Mouse (Mus musculus): ENCODE measurements around the gene Ntsr2.

Gene Ntsr2

DNA sequence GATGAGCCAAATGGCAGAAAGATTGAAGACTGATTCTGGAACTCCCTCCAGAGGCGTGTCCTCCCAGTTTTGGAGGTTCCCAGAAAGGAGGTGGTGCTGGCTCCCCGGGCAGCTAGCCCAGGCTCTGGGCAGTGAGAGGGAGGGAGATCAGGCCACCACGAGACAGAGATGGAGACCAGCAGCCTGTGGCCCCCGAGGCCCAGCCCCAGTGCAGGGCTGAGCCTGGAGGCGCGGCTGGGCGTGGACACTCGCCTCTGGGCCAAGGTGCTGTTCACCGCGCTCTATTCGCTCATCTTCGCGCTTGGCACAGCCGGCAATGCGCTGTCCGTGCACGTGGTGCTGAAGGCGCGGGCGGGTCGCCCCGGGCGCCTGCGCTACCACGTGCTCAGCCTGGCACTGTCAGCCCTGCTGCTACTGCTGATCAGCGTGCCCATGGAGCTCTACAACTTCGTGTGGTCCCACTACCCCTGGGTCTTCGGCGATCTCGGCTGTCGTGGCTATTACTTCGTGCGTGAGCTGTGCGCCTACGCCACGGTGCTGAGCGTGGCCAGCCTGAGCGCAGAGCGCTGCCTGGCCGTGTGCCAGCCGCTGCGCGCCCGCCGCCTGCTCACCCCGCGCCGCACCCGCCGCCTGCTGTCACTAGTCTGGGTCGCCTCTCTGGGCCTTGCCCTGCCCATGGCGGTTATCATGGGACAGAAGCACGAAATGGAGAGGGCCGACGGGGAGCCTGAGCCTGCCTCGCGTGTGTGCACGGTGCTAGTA is at the start of gene Ntsr2:
Ntsr2 (plus strand) TSS at position 51 of the 762 bp plus-strand sequence.
- no peak for DNase-seq (ENCODE audit: low spot score)

DNA sequence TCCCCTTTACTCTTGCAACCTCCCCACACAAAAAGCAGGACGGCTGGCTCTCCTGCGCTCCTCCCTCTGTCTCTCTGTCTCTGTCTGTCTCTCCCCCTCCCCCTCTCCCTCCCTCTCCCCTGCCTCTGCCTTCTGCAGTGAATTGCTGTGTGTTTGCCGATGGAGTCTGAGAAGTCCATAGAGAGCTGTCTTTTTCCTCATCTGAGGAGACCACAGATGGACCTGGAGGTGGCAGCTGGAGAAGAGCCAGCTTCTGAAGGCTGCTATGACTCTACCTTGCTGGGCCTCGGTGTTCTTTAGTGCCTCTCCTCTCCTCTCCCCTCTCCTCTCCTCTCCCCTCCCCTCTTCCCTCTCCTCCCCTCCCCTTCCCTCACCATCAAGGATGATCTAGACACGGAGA is 47.6 kb upstream of the Ntsr2 start:
- no peak for DNase-seq (ENCODE audit: low spot score)

DNA sequence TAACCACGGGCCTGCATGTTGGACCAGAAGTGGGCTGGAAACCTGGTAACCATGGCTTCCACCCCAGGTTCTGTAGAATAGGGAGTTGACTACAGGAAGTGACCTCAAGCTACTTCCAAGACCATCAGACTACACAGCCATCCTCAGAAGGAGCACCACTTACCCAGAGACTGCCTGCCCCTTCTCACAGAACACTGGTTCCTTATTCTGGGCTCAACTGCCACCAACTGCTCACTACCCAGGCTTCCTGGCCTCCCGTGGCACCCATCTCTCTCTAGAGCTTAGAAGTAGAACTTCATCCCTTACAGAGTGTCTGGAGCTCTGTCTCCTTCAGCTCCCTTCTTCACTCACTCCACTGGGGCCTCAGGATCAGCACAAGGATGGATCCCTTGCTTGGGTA is 42.2 kb upstream of the Ntsr2 start, which contains the start of gene Lpin1:
Lpin1 (minus strand) TSS at position 31 of the 400 bp plus-strand sequence.
- no peak for DNase-seq (ENCODE audit: low spot score)

DNA sequence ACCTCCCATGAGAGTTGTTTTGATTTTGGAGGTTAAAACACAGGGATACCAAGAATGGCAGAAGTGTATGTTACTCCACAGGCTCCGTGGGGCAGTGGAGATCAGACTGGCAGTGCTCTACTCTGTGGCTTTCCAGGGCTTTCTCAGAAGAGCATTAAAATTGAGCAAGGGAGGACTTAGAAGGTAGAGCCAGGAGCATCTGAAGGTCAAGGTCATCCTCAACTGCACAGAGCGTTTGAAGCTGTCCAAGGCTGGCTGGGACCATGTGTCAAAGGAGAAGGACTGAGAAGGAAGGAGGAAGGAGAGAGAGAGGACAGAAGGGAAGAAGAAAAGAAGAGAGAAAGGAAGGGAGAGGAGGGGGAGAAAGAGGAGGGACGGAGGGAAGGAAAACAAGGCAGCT is 38.6 kb upstream of the Ntsr2 start:
- no peak for DNase-seq (ENCODE audit: low spot score)

DNA sequence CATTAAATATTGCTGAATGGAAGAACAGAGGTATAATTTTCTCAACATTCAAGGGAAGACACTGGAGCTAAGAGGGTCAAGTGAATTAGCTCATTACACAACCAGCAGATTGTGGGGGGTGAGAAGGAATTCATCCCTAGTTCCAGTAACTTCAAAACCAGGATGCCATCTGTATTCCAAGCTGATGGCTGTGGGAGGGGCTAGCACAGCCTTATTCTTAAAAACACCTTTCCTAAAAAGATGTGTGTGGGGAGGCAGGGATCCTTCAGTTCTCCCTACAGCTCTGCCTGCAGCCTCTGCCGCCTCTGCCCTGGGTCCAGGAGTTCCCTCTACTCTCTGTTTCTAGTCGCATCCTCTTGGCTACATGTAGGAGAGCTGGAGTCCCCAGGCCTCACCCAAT is 37.4 kb upstream of the Ntsr2 start:
- no peak for DNase-seq (ENCODE audit: low spot score)

DNA sequence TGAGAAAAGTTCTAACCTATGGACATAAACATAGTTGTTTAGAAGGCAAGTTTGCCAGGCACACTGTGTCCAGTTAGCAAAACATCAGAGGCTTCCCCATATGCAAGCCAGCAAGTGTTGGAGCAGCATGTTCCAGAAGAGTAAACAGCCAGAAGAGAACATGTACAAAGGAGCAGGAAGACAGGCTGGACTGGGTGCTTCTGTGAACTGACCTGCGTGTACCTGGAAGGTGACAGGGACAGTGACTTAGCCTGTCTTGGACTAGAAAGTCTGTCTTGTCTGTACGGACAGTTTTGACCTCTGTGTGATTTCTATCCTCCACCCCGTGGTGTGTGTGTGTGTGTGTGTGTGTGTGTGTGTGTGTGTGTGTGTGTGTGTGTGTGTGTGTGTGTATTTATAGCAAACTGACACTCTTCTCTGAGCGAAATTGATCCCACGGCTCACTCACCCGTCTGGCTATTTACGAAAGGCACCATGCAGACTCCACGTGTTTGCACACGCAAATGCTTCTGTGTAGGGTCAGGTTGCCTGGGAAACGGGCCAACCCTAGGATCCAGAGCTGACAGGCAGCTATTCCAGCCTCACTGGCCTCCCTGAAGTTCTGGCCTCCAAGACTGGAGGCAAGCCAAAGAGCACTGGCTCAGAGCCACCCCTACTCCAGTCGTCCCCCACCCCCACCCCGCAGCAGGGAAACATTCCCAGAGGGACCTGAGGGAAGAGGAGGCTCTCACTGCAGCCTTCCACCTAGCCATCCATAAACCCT is 34.5 kb upstream of the Ntsr2 start:
- DNase-seq (ENCODE audit: low spot score), result no peak

DNA sequence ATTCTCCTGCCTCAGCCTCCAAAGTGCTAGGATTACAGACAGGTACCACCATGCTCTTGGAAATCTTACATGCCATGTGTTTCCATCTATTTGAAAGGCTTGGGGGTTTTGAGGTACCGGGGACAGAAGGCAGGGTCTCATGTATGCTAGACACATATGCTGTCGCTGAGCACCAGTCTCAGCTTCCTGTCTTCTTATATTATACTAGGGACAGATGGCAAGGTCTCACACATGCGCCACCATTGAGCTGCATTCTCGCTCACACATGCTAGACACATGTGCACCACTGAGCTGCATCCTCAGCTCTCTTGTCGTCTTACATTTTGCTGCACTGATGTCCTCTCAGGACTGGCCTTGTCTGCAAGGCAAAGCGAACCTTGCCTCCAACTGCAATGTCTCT is 33.7 kb upstream of the Ntsr2 start:
- no peak for DNase-seq (ENCODE audit: low spot score)

DNA sequence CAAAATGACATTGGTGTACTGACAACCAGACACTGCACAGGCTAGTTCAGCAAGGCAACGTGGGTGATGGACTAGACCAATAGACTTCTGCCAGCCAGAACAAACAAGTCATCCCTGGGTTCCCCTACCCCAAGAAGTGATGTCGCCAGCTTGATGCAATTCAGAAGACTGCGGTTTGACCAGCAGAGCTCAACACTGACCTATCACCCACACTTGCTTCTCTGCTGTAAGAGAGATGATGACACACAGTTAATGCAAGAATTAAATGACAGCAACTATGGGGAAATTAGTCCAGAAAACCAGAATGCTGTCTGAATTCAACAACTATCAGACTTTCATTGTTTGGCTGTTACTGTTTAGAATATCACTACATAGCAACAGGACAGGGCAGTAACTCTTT is 33.0 kb upstream of the Ntsr2 start:
- no peak for DNase-seq (ENCODE audit: low spot score)

DNA sequence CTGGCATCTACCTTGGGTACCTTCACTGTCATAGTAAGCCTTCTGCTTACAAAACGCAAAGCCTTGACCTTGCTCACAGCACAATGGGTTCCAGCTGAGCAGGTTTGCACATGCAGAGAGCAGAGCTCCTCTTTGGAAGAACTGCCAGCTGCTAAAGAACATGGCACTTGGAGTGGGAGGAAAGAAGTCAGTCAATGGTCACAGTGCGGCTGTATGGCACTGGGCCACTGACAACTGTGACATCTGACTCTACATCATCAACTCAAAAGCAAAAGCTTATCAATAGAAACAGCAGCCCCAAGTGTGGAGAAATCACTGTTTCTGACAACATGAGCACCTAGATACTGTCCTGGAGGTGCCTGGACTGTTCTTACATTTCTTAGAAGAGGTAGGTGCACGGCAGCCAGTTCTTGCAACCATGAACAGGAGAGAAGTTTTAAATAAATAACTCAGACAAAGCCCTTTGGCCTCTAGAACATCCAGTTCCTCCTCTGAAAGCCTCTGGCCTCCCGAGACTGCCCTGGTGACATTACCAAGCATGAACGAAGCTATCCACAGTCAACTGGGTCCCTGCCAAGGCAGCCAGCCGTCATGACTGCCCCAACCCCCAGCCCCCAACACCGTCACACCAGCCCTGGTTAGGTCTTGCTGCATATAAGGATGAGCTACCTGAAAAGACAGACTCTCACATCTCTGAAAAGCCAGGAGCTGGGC is 22.9 kb upstream of the Ntsr2 start:
- no peak for DNase-seq (ENCODE audit: low spot score)

DNA sequence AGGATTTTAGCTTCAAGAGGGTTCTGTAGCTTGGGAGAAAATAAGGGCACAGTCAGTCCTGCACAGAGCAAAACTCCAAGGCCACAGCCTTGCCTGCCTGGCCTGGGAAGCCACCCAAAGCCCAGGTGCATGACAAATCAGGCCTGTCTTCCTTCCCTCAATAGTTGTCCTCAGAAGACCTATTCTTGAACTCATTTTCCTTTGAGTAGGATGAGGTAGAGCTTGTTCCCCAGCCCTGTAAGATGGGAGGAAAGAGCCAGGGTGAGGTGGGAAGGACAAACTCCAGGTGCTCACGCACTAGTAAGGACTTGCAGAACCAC is 22.4 kb upstream of the Ntsr2 start:
- DNase-seq (ENCODE audit: low spot score), result no peak

DNA sequence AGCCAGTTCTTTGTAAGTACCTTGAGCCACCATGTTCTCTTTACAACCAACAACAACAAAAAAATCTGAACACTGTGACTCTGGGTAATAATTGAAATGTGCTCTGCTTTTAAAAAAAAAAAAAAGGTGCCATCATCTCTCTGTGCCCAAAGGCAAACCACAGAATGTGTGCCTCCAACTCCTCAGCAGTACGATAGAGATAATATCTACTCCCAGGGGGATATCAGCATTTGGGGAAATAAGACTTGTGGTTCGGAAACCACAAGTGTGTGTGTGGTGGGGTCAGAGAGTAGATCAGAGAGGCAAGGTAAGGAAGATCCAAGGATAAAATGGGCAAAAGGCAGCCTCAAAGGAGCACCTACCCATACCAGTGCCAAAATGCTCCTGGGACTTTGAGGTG is 21.8 kb upstream of the Ntsr2 start:
- no peak for DNase-seq (ENCODE audit: low spot score)

DNA sequence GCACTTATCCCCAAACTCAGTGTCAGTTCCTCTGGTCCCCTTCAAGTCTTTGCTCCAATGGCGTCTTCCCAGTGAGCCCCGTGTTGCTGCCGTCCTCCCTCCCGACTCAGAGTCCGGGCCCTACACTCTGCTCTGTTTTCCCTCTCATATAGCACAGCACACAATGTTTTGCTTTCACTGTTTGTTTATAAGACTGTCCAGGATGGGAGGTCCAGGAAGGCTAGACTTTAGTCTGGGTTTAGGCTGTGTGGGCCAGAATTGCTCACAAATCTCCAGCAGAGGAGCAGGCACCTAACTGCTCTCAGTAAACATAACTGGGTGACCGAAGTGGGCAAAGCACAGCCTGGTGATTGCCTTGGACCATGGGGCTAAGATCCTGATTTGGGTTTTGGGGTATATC is 19.9 kb upstream of the Ntsr2 start:
- DNase-seq (ENCODE audit: low spot score), result no peak

DNA sequence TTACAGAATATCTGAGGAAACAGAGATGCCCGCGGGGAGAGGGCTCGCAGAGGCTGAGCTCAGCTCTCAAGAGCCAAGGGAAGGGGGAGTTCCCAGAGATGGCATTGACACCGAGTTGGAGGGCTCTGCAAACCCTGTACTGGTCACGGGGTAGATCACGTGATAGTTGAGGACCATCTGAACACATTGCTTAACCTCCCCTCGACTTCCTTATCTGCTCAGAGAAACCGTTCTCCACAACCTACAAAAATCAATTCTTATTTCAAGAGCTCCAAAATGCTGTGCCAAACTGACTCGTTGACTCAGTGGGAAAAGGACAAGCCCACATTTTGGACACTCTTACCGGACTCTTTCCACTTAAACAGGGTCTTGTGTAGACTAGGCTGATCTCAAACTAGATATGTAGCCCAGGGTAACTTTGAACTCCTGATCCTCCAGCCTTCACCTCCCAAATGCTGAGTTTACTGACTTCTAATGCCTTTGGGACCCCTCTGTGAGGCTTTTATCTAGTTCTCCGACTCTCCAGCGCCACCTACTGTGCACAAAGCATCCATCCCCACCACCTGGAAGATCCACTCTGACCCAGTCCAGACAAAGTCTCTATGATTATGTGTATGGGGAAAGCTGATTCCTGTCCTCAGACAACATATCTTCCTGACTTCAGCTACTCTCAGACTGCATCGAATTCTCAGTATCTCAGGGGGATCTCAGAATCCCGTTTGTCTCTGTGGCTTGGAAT is 18.9 kb upstream of the Ntsr2 start:
- DNase-seq (ENCODE audit: low spot score), result no peak

DNA sequence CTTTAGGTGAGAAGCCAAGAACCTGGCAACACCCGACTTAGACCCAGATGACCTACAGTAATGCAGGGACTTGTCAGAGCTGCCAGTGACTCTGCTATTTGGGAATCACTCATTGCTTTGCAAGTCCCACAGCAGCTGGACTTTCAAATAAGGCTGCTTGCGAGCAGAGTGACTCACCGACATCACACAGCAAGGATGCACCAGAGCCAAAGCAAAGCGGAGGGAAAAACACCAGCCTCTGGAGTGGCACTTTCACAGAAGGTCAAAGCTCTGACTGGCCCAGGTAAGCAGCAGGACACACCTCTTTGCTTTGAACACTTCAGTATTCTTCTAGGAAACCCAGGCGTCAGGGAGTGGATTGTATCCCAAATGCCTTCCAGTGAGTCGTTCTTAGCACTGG is 17.4 kb upstream of the Ntsr2 start:
- DNase-seq (ENCODE audit: low spot score), result no peak

DNA sequence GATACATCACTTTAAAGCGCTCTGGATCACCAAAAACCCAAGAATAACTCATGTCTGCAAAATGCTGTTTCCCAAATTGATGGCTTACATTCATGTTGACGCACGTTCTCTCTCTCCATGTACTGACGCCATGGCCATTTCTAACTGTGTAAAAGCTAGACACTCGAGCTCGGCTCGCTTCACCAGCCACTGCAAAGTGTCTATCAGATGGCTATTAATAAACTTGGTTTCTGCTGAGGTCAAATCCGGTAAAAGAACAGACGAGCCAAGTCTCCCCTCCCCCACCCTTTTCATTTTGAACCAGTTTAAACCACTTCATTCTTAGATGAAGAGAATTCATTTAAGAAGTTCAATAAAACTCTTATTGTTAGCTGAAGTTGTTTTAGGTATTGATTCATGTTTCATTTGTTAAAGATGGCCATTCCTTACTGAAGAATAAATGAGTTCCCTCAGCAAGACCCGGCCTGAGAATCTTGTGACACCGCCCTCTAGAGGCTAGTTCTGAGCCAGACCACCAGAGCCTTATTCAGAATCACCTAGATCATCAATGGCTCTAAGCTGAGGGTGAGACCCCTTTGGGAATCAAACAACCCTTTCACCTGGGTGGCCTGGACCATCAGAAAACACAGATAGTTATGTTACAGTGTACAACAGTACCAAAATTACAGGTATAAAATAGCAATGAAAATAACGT is 14.0 kb upstream of the Ntsr2 start:
- no peak for DNase-seq (ENCODE audit: low spot score)

DNA sequence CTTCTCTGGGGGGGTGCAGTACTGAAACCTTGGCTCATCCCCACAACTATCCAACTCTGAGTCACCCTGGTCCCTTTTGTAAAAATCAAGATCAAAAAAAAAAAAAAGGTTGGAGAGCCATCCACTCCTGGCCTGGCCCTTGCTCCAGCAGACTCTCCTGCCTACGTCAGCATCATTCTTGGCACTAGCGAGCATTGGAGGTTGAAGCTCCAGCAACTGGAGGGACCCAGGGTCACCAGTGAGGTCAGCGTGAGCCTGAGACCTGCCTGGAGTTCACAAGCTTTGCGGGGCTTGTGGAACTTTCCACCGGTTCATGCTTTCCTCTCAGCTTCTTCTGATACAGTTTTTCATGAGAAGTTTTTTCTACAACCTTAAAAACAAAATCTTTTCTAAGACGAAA is 13.1 kb upstream of the Ntsr2 start:
- DNase-seq (ENCODE audit: low spot score), result no peak

DNA sequence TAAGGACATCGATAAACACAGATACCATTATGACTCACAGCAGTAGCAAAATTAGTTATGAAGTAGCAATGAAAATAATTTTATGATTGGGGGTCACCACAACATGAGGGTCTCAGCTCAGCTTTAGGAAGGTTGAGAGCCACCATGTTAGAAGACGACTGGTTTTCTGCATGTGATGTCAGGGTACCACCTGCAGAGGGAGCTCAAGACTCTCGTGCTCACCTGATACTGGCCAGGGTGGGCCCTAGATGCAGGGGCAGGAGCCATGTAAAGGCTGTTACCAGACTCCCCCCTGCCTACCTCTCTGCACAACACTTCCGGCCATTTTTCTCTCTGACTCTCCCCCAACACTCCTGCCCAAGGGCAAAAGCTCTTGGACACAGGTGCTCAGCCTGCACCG is 11.2 kb upstream of the Ntsr2 start:
- DNase-seq (ENCODE audit: low spot score), result no peak

DNA sequence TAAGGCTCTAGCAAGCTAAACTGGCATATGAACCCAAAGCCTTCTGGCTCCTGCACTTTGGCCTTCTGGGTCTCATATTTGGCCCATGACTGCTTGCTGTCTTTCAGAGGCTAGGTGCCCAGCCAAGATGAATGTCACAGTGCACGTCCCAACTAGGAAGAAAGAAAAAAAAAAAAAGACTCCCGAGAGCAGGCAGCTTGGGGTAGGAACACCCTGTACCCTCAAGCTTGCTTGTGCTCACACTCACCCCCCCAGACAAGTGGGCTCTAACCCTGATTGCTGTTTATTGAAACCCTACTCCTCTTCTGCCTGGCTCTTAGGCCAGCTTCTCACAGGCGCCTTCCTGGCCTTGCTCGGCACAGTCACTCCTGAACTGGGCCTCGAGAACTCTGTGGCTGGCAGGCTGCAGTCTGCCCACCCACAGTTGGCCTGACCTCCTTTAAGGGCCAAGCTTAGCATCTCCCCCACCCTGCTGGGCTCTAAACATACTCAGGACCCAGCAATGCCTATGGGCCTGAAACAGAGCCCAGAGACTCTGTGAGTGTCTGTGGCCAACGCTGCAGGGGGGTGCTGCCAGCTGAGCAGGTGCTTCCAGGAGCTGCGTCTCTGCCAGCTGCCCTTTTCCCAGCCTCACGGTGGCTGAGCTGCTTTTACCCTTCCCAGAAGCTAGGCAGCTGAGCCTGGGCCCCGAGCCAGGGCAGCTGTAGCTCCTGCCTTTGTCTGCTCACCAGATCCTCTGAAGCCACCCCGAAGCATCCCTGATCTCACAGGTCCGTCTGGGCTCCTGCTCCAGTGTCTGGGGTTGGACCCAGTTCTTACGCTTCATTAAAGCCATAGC is 9.5 kb upstream of the Ntsr2 start:
- DNase-seq (ENCODE audit: low spot score), result no peak

DNA sequence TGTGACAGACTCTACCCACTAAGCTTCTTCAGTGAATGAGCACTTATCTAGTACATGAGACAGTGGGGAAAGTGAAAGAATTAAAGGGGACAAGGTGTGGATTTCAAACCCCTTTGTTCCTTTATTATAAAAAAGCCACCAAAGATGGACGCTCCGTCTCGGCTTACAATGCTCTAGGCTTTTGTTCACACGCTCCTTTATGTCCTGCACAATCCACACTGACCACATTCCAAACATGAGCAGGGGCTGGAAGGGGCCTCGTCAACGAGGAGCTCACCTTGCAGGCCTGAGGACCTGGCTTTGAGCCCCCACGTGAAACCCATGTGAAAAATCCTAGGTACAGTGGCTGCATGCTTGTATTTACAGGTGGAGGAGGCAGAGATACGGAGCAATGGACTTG is 8.5 kb upstream of the Ntsr2 start:
- DNase-seq (ENCODE audit: low spot score), result no peak

DNA sequence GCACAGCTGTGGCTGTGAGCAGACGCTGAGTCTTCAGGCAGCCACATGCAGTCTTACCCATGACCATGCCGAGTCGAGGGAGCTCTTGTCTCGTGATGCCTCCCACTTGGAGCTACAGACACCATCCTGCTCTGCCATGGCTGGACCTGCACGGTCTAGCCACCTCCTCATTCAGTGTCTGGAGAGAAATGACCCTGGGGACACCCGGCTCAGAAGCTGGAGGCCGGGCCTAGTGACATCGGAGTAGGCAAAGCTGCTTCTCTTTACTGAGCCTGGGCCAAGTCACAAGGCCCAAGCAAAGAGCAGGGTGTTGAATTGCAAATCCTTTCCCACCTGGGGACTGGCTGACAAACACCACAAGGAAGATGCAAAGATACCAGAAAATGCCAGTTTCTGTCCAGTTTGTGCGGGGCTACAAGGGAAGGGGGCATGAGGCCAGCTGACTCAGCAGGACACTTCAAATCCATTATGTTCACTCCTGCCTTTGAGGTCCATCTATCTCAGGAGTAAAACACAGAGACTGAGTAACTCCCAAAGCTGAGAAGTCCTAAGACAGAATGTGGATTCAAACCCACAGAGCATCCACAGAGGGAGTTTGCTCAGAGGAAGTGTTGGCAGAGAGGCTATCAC is 6.3 kb upstream of the Ntsr2 start:
- no peak for DNase-seq (ENCODE audit: low spot score)
